Mouse (Mus musculus) embryonic facial prominence, embryonic 12.5 days (tissue): ENCODE results near the gene Sept9. TPM values are rescaled to one million over a fixed set of nuclear protein-coding genes. Genes with fewer than 3 reads are reported as not detected.

Experiments
- ATAC-seq: fragments of 200-750 bp; cut with Nextera tagmentation; 2 replicates; pipeline ENCODE4 v1.8.0; 2017; ENCODE audit not compliant: insufficient number of reproducible peaks, insufficient read depth, low FRiP score, low TSS enrichment
- H3K27ac ChIP-seq: fragments of 300-500 bp; sonication (generic); 2 replicates; pipeline ENCODE4 v1.5.1; 2016; ENCODE audit warnings: mild to moderate bottlenecking
- H3K27me3 ChIP-seq: fragments of 300-500 bp; sonication (generic); 2 replicates; pipeline ENCODE4 v1.6.1; 2016; ENCODE audit warnings: mild to moderate bottlenecking, moderate library complexity
- H3K36me3 ChIP-seq: fragments of 300-500 bp; sonication (generic); 2 replicates; pipeline ENCODE4 v1.6.1; 2016; ENCODE audit warnings: mild to moderate bottlenecking
- H3K4me1 ChIP-seq: fragments of 300-500 bp; sonication (generic); 2 replicates; pipeline ENCODE4 v1.6.1; 2016
- H3K4me2 ChIP-seq: fragments of 300-500 bp; sonication (generic); replicated peaks from 2 replicates; pipeline ENCODE4 v1.6.1; 2016; ENCODE audit warnings: mild to moderate bottlenecking, moderate library complexity
- H3K4me3 ChIP-seq: fragments of 300-500 bp; sonication (generic); 2 replicates; pipeline ENCODE4 v1.5.1; 2016; ENCODE audit warnings: mild to moderate bottlenecking
- H3K9ac ChIP-seq: fragments of 300-500 bp; sonication (generic); 2 replicates; pipeline ENCODE4 v1.6.1; 2016; ENCODE audit warnings: mild to moderate bottlenecking, moderate library complexity
- H3K9me3 ChIP-seq: fragments of 300-500 bp; sonication (generic); 2 replicates; pipeline ENCODE4 v1.6.1; 2016; ENCODE audit warnings: mild to moderate bottlenecking, moderate library complexity
- WGBS: fragments of 180-500 bp; shearing (Covaris S2); methylation state at CpG from one replicate; pipeline ENCODE4 v1.1.7; 2016; 5-methylcytosine and 5-hydroxymethylcytosine counted together
- polyA plus RNA-seq: library from polyadenylated mRNA; unstranded; fragments of >200 nt; fragmentation: Nextera tagmentation; extraction: Ambion mirVana; gene quantifications from 2 replicates; pipeline ENCODE4 v1.2.1, GENCODE M21; 2016

Sept9 gene
- polyA plus RNA-seq, 1 experiment from 2014 or later: 230 TPM

DNA sequence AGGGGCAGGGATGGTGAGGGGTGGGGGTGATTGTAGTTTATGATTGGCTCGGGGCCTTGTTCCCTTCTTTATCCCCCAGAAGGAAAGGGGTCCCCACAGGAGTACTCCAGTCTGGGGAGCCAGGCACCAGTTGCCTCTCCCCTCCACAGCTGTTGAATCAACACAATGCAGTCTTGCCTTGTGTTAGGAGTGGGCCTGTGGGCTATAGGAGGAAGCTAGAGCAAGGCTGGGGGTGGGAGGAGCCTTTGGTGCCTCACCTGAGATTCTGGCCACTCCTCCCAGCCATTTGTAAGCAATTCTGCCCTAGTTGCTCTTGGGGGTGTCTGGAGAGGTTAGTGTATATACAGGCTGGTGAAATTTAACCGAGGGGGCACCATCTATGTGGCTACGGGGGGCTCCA, 88.3 kb downstream of the Sept9 start:
- Histone ChIP-seq H3K9me3 (no peaks in the 10 kb centered on the region), H3K4me1 (peaks cover 54% of the 10 kb centered on the region), H3K27me3 (no peaks in the 10 kb centered on the region), H3K9ac (0 out of 2 replicates have a peak overlapping the region, but pooled peaks have one; percentile 29), H3K27ac (peak overlapping the region; percentile 55; the same call in 1 of the 2 replicates), H3K4me3 (no peak overlapping the region), H3K4me2 (no peak overlapping the region), H3K36me3 (peaks cover 28% of the 10 kb centered on the region)
- no peak for ATAC-seq
- 87% methylated on average over 3 of the region's 3 CpGs for WGBS

DNA sequence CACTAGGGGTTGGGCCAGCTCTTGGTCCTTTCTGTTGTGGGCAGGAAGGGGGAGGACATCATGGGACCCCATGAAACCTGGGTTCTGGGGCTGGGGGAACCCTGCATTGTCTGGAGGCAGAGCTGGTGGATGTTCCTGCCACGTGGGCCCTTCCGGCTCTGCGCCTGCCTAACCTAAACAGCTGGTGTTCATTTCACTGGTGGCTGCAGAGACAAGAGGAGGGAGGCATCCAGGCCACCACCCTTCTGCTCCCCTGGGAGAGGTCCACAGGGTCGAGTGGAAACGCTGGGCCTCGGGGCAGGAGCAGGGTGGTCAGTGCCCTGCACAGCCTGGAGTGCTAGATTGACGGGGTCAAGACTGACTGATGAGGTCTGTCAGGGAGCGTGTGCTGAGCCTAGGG, 89.3 kb downstream of the Sept9 start:
- Histone ChIP-seq H3K4me2 (no peak overlapping the region), H3K36me3 (peaks cover 28% of the 10 kb centered on the region), H3K27ac (no peak overlapping the region), H3K27me3 (no peaks in the 10 kb centered on the region), H3K9me3 (no peaks in the 10 kb centered on the region), H3K4me1 (peaks cover 44% of the 10 kb centered on the region), H3K9ac (no peak overlapping the region), H3K4me3 (no peak overlapping the region)
- ATAC-seq: no peak
- 47% methylated on average over 8 of the region's 8 CpGs for WGBS

DNA sequence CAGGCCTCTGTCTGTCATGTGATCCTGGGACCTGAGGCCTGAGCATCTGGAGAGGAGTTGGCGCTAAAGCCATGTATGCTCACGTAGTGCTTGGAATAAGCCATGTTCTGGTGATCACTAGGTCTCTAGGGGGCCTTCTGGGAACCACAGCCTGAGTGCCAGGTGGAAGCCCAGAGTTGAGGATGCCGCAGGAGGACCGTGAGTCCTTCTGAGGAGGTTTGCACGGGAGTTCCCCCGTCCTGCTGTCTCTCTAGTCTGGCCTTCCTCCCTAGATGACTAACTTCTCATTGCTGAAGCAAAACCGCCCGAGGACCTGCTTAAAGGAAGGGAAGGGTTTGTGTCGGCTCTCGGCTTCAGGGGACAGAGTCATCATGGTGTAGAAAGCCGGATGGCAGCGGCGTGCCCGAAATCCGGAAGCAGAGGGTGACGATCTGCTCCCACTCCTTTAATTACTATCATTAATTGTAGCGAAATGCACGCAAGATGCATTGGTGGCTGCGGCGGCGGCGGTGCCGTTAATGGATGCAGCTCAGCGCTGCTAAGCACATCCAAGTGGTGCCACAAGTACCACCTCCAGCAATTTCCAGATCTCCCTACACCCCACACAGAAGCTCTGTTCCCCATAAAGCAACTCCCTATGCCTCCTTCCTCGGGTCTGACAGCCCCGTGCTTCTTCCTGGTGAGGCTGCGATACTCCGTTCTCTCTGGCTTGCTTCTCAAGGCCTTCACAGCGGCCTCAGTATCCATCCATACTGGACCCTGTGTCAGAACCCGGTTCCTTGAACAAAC, 92.0 kb downstream of the Sept9 start:
- Histone ChIP-seq H3K36me3 (peaks cover 32% of the 10 kb centered on the region), H3K27ac (no peak overlapping the region), H3K4me1 (peaks cover 43% of the 10 kb centered on the region), H3K27me3 (no peaks in the 10 kb centered on the region), H3K9me3 (no peaks in the 10 kb centered on the region), H3K9ac (no peak overlapping the region), H3K4me3 (no peak overlapping the region), H3K4me2 (no peak overlapping the region)
- 94% methylated on average over 30 of the region's 30 CpGs for WGBS
- ATAC-seq: no peak

DNA sequence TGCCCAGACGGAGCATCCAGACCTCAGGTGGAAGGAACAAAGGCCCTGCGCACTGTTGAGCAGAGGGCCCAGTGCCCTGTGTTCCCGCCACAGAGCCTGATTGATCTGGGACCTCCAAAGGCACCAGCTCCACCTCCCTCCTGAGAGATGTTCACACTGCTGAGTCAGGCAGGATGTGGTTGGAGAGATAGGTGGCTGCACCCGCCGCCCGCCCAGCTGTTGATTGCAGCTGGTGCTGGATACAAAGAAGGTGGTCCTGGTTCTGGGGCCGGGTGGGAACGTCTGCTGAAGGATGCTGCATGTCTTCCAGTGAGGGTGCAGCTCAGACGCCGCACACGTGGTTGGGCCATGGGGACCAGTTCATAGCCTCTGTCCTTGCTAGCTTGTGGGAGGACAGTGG, 93.0 kb downstream of the Sept9 start:
- Histone ChIP-seq H3K9me3 (no peaks in the 10 kb centered on the region), H3K27me3 (no peaks in the 10 kb centered on the region), H3K4me2 (no peak overlapping the region), H3K4me1 (peaks cover 42% of the 10 kb centered on the region), H3K36me3 (peaks cover 41% of the 10 kb centered on the region), H3K27ac (no peak overlapping the region; the same call in 1 of the 2 replicates), H3K9ac (no peak overlapping the region), H3K4me3 (no peak overlapping the region)
- 84% methylated on average over 11 of the region's 11 CpGs for WGBS
- ATAC-seq: no peak

DNA sequence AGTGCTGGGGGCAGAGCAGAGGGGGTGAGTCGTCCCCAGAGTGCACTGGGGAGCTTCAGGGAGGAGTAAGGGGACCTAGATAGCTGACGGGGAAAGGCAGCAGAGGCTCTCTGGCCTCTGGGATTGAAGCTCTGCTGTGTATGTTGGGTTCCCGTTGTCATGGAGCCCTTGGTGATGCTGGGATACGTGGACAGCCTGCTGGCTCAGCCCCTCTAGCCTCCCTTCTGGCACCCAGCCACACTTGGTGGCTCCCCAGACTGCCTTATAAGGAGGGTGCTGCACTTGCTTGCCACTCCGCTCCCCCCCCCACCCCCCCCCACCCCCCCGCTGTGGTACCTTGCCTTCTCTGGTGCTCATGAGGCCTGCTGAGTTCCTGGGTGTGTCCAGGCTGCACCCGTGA, 95.8 kb downstream of the Sept9 start:
- WGBS: 67% methylated on average over 7 of the region's 7 CpGs
- Histone ChIP-seq H3K27me3 (no peaks in the 10 kb centered on the region), H3K9ac (no peak overlapping the region), H3K9me3 (no peaks in the 10 kb centered on the region), H3K4me3 (no peak overlapping the region), H3K4me2 (no peak overlapping the region), H3K27ac (0 out of 2 replicates have a peak overlapping the region, but pooled peaks have one; percentile 7), H3K36me3 (peaks cover 49% of the 10 kb centered on the region), H3K4me1 (peaks cover 30% of the 10 kb centered on the region)
- no peak for ATAC-seq

DNA sequence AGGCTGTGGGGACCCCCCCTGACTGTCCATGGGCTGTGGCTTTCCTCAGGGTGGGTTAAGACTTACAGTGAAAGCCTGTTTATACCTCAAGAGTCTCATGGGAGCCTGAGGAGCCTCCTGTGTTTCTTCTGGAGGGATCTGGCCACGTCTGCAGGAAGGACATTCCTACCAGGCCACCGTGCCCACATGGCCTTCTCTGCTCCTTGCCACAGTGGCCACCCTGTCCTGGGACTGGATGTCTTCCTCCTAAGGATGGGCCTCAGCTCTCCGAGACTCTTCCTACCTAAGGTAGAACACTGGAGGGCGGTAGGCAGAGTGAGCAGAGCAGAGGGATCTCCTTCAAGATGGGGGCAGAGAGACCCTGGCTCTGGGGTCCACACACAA, 96.6 kb downstream of the Sept9 start:
- Histone ChIP-seq H3K9me3 (no peaks in the 10 kb centered on the region), H3K27ac (peak overlapping the region; percentile 7; the same call in 1 of the 2 replicates), H3K27me3 (no peaks in the 10 kb centered on the region), H3K4me3 (no peak overlapping the region), H3K9ac (no peak overlapping the region), H3K36me3 (peaks cover 41% of the 10 kb centered on the region), H3K4me1 (peaks cover 34% of the 10 kb centered on the region), H3K4me2 (no peak overlapping the region)
- peak; percentile 29; the same call in 1 of the 2 replicates for ATAC-seq
- 66% methylated on average over 4 of the region's 4 CpGs for WGBS

DNA sequence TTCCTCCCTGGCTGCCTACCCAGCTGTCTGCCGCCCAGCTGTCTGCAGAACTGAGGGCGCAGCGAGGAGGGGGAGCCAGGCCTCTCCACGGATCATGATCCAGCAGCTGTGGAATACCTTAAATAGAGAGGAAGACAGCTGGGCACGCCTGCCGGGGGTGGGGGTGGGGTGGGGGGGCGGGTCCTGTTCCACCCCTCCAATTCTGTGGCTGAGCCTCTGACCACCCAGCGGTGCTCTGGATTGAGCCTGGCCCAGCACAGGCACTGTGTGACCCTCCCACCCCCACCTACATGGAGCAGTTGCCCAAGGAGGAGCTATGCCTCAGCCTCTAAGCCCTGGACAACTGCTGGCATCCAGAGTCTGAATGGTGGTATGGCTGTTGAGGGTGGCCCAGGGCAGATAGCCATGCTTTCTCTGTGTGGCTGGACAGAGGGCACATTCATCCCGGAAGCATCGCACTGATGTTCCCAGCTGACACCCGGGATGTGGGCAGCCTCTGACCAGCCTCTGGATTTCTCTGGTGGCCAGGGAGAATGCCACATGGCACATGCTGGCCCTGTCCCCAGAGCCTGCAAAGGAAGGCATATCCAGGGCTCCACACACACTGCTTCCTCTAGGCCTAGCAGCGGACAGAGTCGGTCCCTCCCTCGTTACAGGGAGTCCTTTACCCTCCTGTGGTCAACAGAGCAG, 97.2 kb downstream of the Sept9 start:
- no peaks in the 10 kb centered on the region for H3K27me3 ChIP-seq
- peaks cover 36% of the 10 kb centered on the region for H3K4me1 ChIP-seq
- peak; percentile 59; the same call in 1 of the 2 replicates for ATAC-seq
- H3K9me3 ChIP-seq: no peaks in the 10 kb centered on the region
- H3K9ac ChIP-seq: no peak overlapping the region
- peak overlapping the region; percentile 7; the same call in 1 of the 2 replicates for H3K27ac ChIP-seq
- H3K4me2 ChIP-seq: no peak overlapping the region
- no peak overlapping the region for H3K4me3 ChIP-seq
- 69% methylated on average over 14 of the region's 14 CpGs for WGBS
- H3K36me3 ChIP-seq: peaks cover 36% of the 10 kb centered on the region

DNA sequence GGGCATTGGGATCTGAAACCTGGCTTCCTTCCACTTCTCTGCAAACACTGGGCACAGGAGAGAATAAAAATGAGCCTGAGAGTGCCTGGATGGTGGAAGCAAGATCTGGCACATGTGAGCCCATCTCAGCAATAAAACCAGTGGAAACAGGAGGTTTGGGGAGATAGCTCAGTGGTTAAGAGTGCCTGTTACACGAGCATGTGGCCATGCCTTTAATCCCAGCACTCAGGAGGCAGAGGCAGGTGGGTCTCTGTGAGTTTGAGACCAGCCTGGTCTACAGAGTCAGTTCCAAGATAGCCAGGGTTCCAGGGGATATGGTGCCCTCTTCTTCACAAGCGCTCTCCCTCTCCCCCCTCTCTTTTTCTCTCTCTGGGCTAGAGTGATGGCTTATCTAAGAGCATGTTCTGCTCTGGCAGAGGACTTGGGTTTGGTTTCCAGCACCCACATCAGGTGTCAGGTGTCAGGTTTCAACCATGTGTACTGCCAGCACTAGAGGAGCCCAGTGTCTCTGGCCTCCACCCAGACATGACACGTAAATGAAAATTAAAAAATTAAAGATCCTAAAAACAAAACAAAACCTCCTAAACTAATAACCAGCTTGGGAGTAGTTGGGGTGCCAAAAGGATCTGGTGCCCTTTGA, 97.8 kb downstream of the Sept9 start:
- Histone ChIP-seq H3K9me3 (no peaks in the 10 kb centered on the region), H3K36me3 (peaks cover 29% of the 10 kb centered on the region), H3K9ac (no peak overlapping the region), H3K4me3 (no peak overlapping the region), H3K4me1 (peaks cover 43% of the 10 kb centered on the region), H3K4me2 (no peak overlapping the region), H3K27ac (0 out of 2 replicates have a peak overlapping the region, but pooled peaks have one; percentile 4), H3K27me3 (no peaks in the 10 kb centered on the region)
- WGBS: 90% methylated on average over 3 of the region's 3 CpGs
- no peak for ATAC-seq

DNA sequence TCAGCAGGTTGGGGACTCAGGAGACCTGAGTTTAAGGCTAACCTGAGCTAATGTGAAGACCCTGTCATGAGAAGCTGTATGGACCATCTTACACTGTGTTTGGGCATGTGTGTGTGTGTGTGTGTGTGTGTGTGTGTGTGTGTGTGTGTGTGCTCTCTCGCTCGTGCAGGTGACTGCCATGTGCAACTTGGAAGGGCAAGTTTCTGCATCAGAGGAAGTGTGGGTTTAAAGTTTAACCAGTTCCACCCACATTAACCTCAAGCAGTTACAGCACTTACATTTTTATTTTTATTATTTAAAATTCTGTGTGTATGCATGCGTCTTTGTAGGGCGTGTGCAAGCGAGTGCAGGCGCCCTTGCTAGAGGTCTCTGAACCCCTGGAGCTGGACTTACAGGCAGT, 100.3 kb downstream of the Sept9 start:
- ATAC-seq: no peak
- H3K4me2 ChIP-seq: no peak overlapping the region

DNA sequence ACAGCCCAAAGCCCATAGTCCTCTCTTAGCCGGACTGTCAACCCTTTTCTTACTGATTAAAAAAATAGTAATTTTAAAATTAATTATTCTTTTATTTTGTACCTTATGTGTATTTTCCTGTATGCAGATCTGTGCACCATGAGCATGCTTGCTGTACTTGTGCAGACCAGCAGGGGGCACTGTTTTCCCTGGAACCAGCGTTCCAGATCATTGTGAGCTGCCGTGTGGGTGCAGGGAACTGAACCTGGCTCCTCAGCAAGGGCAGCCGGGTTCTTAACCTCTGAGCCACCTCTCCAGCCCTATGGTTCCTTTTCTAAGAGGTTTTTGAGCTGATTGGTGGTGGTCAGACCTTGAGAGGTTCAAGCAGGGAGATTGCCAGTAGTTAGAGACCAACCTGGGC, 101.3 kb downstream of the Sept9 start:
- Histone ChIP-seq H3K9me3 (no peaks in the 10 kb centered on the region), H3K4me2 (no peak overlapping the region), H3K36me3 (peaks cover 25% of the 10 kb centered on the region), H3K4me3 (no peak overlapping the region), H3K27me3 (no peaks in the 10 kb centered on the region), H3K4me1 (peaks cover 41% of the 10 kb centered on the region), H3K9ac (no peak overlapping the region), H3K27ac (peak overlapping the region; percentile 71)
- WGBS: 87% methylated on average over 4 of the region's 4 CpGs
- no peak for ATAC-seq

More for the DNA sequence above, 100.3 kb downstream of the Sept9 start:
- H3K27ac ChIP-seq: no peak overlapping the region
- no peak overlapping the region for H3K9ac ChIP-seq
- no peak overlapping the region for H3K4me3 ChIP-seq
- no peaks in the 10 kb centered on the region for H3K9me3 ChIP-seq
- H3K27me3 ChIP-seq: no peaks in the 10 kb centered on the region
- WGBS: 91% methylated on average over 6 of the region's 6 CpGs
- H3K36me3 ChIP-seq: peaks cover 25% of the 10 kb centered on the region
- H3K4me1 ChIP-seq: peaks cover 51% of the 10 kb centered on the region

DNA sequence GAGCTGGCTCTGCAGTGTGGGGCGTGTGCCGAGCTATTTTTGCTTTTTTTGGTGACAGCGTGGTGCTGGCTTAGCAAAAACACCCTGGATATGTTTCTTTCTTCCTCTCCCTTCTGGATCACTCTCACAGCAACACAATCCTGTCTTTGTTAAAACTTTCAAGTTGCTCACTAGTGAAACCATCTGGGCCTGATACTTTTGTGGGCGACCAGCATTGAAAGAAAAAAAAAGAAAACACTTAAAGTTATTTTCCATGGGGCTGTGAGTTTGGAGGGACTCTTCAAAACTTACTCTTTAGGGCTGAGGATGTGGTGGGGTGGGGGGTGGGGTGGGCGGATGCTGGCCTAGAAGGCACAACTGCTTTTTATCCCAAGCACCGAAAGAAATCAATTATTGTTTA, 102.3 kb downstream of the Sept9 start:
- WGBS: 46% methylated on average over 6 of the region's 6 CpGs
- no peak overlapping the region for H3K9ac ChIP-seq
- H3K27ac ChIP-seq: peak overlapping the region; percentile 72
- peaks cover 37% of the 10 kb centered on the region for H3K4me1 ChIP-seq
- H3K4me3 ChIP-seq: no peak overlapping the region
- ATAC-seq: no peak
- H3K9me3 ChIP-seq: no peaks in the 10 kb centered on the region
- H3K4me2 ChIP-seq: no peak overlapping the region
- H3K27me3 ChIP-seq: no peaks in the 10 kb centered on the region
- H3K36me3 ChIP-seq: peaks cover 19% of the 10 kb centered on the region
